Mouse (Mus musculus): ENCODE data around the gene Elavl2. TPM values are rescaled to one million over a fixed set of nuclear protein-coding genes. Genes with fewer than 3 reads are reported as not detected.

Elavl2 gene
- polyA plus RNA-seq, 1 experiment: 0.04 TPM

GRCm38 (mm10) chr4:91208415-91209292 lies 191.9 kb downstream of the Elavl2 start:
- WGBS: 69% methylated on average over 6 of the region's 6 CpGs
- H3K27ac ChIP-seq (ENCODE audit: control insufficient read depth, insufficient read depth, low read length): no peak overlapping the region
- H3K4me1 ChIP-seq (replicated peaks; ENCODE audit: control insufficient read depth, insufficient read depth, low read length): no peaks in the 10 kb centered on the region
- DNase-seq: no peak
- H3K36me3 ChIP-seq (ENCODE audit: control insufficient read depth, insufficient read depth, low read length): no peaks in the 10 kb centered on the region
- no peak overlapping the region for H3K4me3 ChIP-seq (ENCODE audit: control insufficient read depth, insufficient read depth, low read length)
- H3K27me3 ChIP-seq (ENCODE audit: control insufficient read depth, insufficient read depth, low read length): no peaks in the 10 kb centered on the region
- no peak for TF ChIP-seq CTCF (IDR thresholded peaks at IDR 0.05; ENCODE audit: borderline replicate concordance, control insufficient read depth, extremely low read depth, insufficient read depth, low read length, poor library complexity)
- no peak for TF ChIP-seq POLR2A (IDR thresholded peaks at IDR 0.05; ENCODE audit: control insufficient read depth, extremely low read depth, insufficient read depth, low read length, poor library complexity)
